Mouse (Mus musculus): ENCODE data around the gene Trak2.
"Not testable (repeated sequence)": the region's sequence is repeated elsewhere in the genome, so short reads cannot be mapped to it uniquely, and the experiment has no call there.

Gene Trak2

DNA sequence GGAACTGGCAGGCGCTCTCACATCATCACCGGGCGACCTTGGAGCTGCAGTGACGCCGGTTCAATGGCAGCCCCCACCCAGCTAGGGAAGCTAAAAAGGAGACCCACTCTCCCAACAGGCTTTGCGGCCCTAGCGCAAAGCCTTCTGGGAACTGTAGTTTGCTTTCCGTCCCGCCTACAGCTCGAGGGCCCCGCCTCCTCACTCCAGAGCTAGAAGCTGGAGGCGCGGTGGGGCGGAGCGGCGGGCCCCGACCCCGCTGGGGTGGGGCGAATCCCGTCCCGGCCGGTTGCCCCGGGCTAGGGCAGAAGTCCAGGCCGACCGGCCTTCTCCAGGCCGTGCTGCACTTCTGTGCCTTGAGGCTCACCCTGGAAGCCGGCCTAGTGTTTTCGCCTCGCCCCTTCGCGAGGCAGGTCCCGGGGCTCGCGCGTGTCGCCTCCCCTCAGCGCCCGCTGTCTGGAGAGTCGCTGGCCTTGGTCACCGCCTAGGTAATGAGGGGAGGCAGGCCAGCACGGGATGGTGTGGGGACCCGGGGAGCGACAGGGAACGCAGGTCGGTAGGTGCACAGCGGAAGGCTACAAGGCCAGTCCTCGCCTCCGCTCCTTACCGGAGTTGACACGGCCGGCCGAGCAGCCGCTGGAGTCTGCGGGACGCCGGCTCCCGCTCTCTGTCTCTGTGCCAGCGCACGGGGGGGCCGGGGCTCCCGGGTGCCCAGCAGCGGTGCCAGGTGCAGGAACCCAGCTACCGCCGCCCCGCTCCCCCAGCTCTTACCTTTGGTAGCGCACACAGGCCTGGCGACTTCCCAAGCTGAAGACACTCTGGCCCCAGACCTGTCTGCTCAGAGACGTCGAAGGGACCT is at the start of gene Trak2, which contains the start of gene Stradb:
Gene Trak2, minus strand, starts transcription at position 65 of the 856 bp plus-strand sequence.
Gene Stradb, plus strand, starts transcription at position 157 of the 856 bp plus-strand sequence.
- DNase-seq (ENCODE audit: low spot score in 2 of 2), result peak; percentile 84 to 90

DNA sequence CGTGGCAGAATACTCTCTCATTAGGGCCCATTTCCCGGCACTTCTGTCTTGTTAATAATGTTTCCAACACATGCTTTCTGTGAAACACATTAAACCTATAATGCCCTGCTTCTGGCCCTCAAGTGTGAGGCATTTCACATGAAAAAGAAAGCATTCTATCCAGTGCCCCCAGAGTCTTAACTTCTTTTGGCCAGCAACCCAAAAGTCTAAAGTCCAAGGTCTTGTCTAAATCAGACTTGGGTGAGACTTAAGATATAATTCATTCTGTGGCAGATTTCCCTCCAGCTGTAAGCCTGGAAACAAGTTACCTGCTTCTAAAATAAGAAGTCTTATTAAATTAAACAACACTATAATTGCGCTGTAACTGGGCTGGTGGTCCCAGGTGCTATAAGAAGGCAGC is 48.3 kb upstream of the Trak2 start:
- no peak for DNase-seq (ENCODE audit: low spot score in 2 of 2)

DNA sequence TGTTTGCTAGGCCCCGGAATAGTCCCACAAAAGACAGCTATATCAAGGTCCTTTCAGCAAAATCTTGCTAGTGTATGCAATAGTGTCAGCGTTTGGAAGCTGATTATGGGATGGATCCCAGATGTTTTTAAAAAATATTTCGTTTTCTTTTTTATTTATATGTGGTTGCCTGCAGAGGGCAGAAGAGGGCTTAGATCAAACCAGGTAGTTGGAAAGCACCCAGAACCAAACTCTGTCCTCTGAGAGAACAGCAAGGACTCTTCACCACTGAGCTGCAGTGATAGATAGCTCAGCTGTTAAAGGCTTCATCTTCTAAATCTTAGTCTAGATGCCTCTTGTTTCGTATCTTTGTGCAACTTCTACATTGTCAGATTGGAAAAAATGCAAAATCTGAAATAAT is 36.0 kb upstream of the Trak2 start:
- no peak for DNase-seq (ENCODE audit: low spot score in 2 of 2)

DNA sequence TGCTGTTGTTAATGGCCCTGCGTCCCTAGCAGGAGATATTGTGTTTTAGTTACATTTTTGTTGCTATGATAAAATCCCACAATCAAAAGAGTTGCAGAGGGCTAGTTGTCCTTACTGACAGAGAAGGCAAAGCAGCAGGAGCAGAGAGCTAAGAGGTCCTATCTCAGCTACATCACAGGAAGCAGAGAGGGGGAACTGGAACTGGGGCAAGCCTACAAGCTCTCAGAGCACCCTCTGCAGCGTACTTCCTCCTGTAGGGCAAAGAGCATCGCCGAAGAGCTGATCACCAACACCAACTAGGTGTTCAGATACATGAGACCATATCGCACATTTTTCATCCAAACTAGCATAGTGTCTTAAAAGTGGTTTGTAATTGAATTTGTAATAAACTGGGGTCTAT is 22.1 kb upstream of the Trak2 start:
- no peak for DNase-seq (ENCODE audit: low spot score in 2 of 2)

DNA sequence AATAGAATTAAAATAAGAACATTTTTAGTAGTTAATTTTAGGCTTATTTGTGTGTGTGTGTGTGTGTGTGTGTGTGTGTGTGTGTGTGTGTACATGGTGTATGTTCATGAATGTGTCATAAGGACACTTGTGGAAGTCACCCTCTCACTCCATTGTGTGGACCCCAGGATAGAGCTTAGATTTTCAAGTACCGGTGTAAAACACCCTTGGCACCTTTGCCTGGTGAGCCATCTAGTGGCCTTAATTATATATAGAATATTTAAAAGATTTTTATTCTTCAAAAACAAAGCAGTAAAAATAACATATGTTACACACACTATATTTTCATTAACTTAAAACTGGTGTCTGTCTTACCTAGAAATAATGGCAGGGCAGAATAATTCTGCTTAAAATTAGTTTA is 20.5 kb upstream of the Trak2 start:
- DNase-seq (ENCODE audit: low spot score in 2 of 2), result no peak

DNA sequence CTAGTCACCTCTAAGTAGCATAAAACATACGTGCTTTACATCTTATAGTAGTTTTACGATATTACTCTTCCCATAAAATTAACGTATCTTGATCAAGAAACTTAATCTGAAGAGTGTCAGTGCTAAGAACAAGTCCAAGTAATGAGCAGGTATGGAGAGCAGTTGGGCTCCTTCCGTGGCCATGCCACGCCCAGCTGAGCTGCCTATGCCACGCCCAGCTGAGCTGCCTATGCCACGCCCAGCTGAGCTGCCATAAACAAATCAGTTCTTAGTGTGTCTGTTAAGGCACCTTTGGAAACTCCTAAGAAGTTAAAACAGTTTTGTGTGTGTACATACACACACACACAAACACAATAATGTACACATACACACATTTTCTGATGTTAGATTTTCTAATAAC is 19.9 kb upstream of the Trak2 start:
- DNase-seq (ENCODE audit: low spot score in 2 of 2), result no peak

DNA sequence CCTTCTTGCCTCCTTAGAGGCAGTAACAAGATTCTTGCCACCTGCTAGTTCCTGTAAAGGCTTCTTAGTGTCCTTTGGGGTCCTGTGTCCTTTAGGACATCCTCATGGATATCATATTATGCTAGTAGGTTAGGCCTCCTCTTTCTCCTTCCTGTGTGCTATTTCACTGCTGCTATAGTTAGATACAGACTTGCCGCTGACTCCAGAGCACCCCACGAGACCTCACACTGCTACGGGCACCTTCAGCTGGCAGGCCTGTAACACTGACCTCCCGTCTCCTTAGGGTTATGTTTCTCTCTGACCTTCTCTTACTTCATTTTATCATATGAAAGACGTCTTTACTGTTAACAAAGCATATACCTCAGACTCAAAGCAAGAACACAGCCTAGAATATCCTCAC is 11.4 kb upstream of the Trak2 start:
- no peak for DNase-seq (ENCODE audit: low spot score in 2 of 2)

DNA sequence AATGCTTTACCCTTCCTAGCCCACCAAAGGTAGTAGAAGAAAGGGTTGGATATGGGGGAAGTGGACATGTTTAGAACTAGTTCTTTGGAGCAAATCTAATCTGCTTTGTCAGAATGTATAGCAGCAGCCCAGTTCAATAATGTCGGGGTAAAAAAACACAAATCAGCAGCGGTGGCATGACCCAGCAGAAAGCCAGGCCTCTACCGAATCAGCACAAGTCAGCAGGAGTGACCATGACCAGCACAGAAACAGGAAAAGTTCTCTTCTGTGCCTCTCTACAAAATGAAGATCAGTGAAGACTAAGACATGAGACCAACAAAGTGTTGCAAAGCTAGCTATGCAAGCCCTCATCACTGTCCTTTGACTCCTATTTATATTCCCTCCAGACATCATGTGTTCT is 9.0 kb upstream of the Trak2 start:
- no peak for DNase-seq (ENCODE audit: low spot score in 2 of 2)

DNA sequence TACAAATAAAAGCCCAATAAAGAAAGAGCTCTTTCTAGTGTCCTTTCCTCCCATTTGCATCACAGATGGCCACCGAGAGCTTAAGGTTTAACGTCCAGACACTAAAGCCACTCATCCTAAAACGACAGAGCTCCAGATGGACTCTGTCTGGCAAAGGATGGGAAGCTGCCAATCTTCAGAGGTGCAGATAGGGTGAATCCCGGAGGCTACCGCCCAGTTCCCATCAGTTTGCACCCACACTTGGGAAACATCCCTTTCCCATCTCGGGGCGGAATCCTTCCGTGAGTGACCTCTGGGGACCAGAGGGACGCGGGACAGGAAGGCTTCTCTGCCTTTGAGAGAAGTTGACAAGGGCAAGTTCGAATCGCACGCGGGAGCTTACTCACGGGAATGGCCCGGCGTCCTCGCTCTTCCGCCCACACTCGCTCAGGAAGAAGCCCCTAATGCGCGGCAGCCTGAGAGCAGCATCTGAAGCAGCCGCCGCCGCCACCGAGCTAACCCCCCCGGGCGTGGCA is 322 bp downstream of the Trak2 start:
- DNase-seq (ENCODE audit: low spot score in 2 of 2), result no peak

DNA sequence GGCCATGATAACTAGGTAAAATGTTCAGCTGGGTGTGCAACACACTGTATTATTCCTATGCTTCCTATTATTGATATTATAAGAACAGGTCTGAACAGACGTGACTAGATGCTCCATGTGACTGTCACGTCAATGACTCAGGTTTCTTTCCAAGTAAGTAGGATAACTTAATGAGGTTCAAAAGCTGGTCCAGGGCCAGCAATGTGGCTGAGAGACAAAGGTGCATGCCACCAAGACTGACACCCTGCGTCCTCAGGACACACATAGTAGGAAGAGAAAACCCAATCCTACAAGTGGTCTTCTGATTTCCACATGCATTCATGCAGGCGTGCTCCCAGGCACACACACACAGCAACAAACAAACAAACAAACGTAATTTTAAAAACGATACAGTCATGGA is 2.1 kb downstream of the Trak2 start:
- no peak for DNase-seq (ENCODE audit: low spot score in 2 of 2)

DNA sequence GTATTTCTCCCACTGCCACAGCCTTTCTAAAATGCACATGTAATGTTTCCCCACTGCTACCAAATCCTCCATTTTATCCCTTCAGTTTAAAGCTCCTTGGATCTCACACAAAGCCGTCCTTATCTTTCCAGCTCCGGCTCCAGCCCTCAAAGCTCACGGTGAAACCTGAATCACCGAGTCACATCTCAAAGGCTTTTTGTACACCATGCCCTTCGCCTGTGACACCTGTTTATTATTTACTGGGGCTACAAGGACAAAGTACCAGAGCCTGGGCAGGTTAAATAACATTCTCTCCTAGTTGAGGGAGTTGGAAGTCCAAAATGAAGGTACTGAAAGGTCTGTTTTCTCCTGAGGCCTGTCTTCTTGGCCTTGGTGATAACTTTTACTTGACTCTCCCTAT is 3.2 kb downstream of the Trak2 start:
- no peak for DNase-seq (ENCODE audit: low spot score in 2 of 2)

DNA sequence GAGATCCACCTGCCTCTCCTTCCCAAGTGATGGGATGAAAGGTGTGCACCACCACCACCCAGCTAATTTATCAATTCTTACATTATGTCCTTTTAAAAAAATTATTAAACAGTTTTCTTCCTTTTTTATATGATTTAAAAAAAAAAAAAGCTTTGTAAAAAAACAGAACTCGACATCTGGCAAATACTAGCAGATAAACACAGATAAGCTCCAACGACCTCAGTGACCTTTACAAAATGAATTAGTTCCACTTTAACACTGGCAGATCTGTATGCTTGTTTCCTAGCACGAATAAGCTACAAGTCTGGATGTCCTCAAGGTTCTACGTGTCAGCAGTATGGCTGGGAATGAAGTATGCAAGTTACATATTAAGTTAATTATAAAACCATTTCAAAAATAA is 5.7 kb downstream of the Trak2 start:
- no peak for DNase-seq (ENCODE audit: low spot score in 2 of 2)

DNA sequence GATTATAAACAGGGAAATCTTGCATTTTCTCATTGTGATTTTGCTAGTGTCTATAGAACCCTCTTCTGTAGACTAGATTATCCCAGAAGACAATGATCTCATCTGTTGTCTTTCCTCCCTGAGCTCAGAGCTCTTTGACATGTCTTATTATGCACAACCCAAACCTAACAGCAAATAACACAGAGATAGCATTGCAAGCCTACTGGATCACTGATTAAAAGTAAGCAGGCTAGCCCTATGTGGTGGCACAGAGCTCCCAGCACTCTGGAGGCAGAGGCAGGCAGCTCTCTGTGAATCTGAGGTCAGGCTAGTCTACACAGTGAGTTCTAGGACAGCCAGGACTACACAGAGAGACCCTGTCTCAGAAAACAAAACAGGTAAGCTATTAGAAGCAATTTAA is 10.4 kb downstream of the Trak2 start:
- no peak for DNase-seq (ENCODE audit: low spot score in 2 of 2)

DNA sequence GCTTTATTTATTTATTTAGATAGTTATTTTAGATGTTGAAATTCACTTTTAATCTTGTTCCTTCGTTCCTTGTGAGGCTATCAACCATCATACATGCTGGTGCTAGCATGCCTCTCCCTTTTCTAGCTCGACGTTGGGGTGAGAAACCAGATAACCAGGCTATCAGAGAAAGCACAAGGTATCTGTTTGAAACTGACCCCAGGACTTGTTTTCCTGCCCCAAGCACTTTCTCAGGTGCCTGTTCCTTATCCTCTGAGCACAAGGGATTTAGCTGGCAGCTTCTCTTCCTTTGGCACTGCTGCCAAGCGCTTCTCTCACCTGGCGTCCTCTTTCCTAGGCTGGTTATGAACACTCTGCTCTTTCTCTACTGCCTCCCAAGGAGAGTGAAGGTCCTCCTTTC is 10.8 kb downstream of the Trak2 start:
- no peak for DNase-seq (ENCODE audit: low spot score in 2 of 2)

DNA sequence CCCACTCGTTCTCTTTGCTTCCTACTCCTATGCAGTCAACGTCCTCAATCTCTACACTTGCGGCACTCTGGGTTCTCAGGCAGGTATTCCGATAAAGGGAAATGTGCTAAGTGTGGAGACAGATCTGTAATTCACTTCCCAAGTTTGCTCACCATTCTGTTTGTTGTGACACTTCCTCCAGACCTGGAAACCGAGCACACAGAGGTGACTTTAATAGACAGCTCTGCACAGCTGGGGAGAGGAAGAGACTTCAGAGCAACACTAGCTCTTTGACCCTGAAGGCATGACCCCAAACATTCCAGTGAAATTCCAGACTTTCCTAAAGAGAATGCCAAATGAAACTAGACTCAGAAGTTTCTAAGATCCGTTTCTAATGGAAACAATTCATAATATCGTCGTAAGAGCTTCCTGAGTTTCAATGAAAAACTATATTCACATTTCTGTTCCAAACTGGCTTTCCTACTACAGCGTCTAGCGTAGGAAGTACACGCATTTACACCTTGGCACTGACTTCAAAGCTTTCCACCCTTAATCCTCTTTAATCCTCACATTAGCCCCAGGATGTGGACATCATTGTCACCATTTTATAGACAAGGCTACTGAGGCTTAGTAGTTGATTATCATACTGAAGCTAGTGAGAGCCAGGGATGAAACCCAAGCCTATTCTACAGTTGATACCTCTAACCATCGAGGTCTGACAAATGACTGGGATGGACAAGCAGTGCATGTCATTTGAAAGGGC is 11.9 kb downstream of the Trak2 start:
- no peak for DNase-seq (ENCODE audit: low spot score in 2 of 2)

DNA sequence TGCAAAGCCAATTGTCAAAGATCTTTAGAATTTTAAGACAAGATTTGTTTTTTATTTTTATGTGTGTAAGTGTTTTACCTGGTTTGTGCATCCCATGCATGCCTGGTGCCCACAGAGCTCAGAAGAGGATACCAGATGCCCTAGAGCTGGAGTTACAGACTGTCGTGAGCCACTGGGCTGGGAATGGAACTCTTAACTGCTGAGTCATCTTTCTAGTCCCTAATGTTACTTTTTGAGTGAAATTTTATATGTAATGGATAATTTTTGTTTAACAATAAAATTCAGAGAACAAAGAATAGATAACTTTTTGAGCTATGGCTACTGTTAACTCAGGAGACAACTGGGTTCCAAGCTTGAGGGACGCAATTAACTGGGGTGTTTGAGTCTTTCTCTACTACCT is 13.5 kb downstream of the Trak2 start:
- no peak for DNase-seq (ENCODE audit: low spot score in 2 of 2)

DNA sequence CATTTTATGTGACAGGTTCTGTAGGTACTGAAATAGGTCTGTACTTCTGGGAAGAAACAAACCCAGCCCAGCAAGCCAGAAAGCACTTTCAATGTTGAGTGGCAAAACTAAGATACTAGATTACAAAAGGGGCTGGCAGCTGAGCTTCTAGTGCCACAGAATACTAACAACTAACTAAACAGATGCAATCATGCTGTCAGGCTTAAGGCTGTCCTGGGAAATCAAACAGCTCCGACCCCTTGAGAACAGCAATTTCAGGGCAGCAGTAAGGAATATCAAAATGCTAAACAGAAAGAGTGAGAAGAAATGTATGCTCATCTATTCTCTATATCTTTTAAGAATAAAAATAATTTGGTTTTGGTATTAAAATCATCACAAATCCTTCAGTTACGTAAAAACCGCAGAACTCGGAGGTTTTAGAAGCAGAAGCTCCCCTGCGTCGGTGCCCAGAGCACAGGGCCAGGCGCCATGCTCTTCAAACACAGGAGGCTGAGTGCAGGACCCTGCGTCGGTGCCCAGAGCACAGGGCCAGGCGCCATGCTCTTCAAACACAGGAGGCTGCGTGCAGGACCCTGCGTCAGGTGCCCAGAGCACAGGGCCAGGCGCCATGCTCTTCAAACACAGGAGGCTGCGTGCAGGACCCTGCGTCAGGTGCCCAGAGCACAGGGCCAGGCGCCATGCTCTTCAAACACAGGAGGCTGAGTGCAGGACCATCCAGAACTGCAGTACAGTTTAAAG is 14.3 kb downstream of the Trak2 start:
- not testable (repeated sequence) for DNase-seq (ENCODE audit: low spot score in 2 of 2)

DNA sequence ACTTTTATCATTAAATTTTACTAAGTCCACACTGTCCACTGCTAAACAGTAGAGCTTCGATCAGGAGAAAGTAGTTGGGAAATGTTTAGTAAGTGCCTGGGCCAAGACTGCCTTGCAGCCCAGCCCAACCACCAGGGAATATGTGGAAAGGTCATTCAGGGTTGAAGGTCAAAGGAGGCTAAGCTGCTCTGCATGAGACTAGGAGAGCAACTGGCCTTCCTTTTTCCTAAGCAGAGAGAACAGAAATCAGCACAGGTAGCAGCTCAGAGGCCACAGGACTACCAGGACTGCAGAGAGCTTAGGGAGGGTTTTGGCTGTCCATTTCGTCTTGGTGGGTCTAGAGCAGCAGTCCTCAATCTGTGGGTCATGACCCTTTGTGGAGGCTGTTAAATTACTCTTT is 15.3 kb downstream of the Trak2 start:
- no peak for DNase-seq (ENCODE audit: low spot score in 2 of 2)

DNA sequence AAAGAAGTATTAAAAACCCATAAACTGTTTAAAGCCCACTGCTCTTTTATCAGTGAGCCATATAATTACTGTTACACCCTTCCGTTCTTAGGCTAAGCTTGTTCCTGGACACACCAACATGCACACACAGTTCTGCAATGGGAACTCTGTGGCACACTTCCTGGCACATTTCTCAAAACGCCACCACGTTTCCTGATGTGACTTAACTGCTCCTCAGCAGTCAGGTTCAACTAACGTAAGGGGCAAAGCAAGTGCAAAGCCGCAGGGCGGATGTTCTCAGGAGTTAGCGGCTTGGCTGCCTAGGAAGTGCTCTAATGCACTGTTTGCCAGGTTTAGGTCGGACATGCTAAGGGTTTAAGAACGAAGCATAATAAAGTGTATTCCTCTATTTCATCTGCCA is 17.0 kb downstream of the Trak2 start:
- no peak for DNase-seq (ENCODE audit: low spot score in 2 of 2)

DNA sequence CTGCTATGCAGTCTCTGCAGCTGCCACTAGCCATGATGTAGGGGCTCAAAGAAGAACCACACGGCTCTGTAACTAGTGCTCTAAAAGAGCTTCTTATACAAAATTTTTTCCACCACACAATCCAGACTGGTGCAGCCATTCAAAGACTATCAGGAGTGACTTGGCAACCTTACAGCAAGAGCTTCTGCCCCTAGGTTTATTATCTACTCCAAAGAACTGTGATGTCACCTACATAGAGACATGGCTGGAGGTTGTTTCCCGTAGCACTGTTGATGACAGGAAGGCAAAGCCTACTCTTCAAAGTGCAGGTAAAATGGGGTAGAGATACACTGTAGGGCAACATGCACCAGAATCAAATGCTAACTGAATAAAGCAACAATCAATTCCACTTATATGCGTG is 17.5 kb downstream of the Trak2 start:
- DNase-seq (ENCODE audit: low spot score in 2 of 2), result no peak

DNA sequence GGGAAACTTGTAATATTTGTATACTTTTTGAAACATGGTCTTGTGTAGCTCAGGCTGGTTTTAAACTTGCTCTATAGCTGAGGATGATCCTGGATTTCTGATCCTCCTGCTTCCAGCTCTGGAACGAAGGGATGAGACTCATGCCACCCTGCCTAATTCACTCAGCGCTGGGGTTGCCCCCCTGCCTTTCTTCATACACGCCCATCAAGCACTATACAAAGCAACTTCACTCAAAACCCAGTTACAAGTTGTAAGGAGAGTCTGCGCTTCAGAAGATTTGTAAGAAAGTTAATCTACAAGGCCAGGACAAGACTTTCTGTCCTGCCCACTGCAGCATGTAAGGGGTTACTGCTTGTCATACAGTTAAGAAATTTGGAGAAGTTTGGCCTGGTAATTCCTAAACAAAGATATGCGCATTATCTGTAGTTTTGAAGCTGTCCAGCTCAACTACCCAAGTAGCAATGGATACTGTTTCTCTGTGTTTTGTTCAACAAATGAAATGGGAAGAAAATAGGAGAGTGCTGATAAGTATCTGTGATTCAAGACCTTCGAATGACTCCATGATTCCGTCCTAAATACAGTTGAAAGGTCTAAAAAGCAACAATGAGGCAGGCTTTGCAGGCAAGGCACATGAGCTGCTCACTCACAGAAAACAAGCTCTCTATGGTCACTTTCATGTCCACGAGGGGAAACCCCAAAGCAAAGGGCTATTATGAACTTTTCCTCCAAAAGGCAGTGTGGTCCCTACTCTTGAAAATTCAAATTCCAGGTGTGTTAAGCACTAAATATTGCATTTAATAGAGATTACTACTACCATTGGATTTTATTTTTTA is 18.4 kb downstream of the Trak2 start:
- no peak for DNase-seq (ENCODE audit: low spot score in 2 of 2)
